Mouse (Mus musculus) induced T-regulatory cell, adult 2 months (primary cell): ENCODE results near the gene Camkk1.

ENCODE experiments used
- DNase-seq: peaks from one replicate; pipeline ENCODE4 v3.0.0-alpha.2; 2012; ENCODE audit warnings: low read depth

Gene Camkk1

GRCm38 (mm10) chr11:73015391-73016102, 3.3 kb upstream of the Camkk1 start:
- DNase-seq = no peak

GRCm38 (mm10) chr11:73016103-73016420, 2.7 kb upstream of the Camkk1 start:
- no peak for DNase-seq

GRCm38 (mm10) chr11:73019147-73019795, 463 bp downstream of the Camkk1 start:
- peak; percentile 92 for DNase-seq

- no peak for DNase-seq
These were observed 2.4 kb downstream of the Camkk1 start for GRCm38 (mm10) chr11:73020953-73021800.

GRCm38 (mm10) chr11:73023099-73023498, 4.3 kb downstream of the Camkk1 start:
- DNase-seq = no peak

GRCm38 (mm10) chr11:73023827-73024226, 5.0 kb downstream of the Camkk1 start:
- no peak for DNase-seq

GRCm38 (mm10) chr11:73024236-73024904, 5.6 kb downstream of the Camkk1 start:
- DNase-seq = peak; percentile 56

- no peak for DNase-seq
These were observed 8.2 kb downstream of the Camkk1 start for GRCm38 (mm10) chr11:73026961-73027360.

- DNase-seq = peak; percentile 87
These were observed 12.2 kb downstream of the Camkk1 start for GRCm38 (mm10) chr11:73030821-73031498.

GRCm38 (mm10) chr11:73031536-73031935, 12.7 kb downstream of the Camkk1 start:
- DNase-seq = no peak

GRCm38 (mm10) chr11:73036077-73036476, 17.3 kb downstream of the Camkk1 start:
- no peak for DNase-seq

- no peak for DNase-seq
These were observed 18.1 kb downstream of the Camkk1 start for GRCm38 (mm10) chr11:73036889-73037288.

- DNase-seq = no peak
These were observed 18.9 kb downstream of the Camkk1 start for GRCm38 (mm10) chr11:73037691-73038090.

- DNase-seq = peak; percentile 78
These were observed 20.4 kb downstream of the Camkk1 start for GRCm38 (mm10) chr11:73039102-73039799.

GRCm38 (mm10) chr11:73044229-73044755, 25.5 kb downstream of the Camkk1 start:
- no peak for DNase-seq

- peak; percentile 55 for DNase-seq
These were observed 26.0 kb downstream of the Camkk1 start for GRCm38 (mm10) chr11:73044789-73045188.

- peak; percentile 99 for DNase-seq
These were observed 28.8 kb downstream of the Camkk1 start, which contains the start of gene Ncbp3 for GRCm38 (mm10) chr11:73047542-73047996. Ncbp3 (plus strand) TSS chr11:73047783.

- DNase-seq = peak; percentile 82
These were observed 29.4 kb downstream of the Camkk1 start for GRCm38 (mm10) chr11:73048030-73048876.

- peak; percentile 89 for DNase-seq
These were observed 30.5 kb downstream of the Camkk1 start for GRCm38 (mm10) chr11:73049335-73049734.

- DNase-seq = no peak
These were observed 34.0 kb downstream of the Camkk1 start for GRCm38 (mm10) chr11:73052795-73053194.
